Mouse (Mus musculus): ENCODE measurements around the gene Etv4.

The Etv4 gene

DNA sequence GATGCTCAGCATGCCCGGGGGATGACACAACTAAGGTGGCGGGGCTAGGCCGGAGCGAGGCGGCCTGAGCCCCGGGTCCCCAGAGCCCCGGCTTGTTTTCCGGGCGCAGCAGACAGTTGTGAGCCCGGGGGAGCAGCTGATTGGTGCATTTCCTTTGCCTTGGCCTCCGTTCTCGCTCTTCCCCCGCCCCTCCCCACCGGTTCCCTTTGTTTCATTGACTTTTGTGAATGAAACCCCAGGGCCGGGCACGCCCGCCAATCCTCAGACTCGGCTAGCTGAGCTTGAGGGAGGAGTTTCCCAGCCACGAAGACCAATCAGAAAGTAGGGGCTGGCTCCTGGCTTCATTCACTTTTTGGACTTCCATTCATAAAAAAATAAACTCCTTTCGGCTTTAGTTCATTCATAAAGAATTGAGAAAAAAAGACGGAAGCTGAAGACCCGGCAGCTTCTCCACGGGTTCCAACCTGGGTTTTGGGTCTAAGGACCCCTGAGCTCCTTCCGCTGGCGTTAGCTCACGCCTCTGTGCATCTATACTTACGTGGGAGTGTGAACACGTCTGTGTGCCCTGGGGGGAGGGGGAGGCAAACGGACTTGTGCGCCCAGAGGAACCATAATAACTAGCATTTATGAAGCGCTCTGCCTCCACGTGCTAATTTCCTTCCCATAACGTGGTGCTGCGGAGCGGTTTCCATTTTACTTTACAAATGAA is at the start of gene Etv4:
TSS of gene Etv4 (minus strand) at position 229 of the 709 bp plus-strand sequence.
- peak; percentile 89 for DNase-seq (ENCODE audit: low read depth, low spot score)

GRCm38 (mm10) chr11:101832001-101832400 is 46.8 kb upstream of the Etv4 start:
- no peak for DNase-seq (ENCODE audit: low read depth, low spot score)

GRCm38 (mm10) chr11:101830616-101831015 is 45.4 kb upstream of the Etv4 start:
- DNase-seq (ENCODE audit: low read depth, low spot score) = no peak

- DNase-seq (ENCODE audit: low read depth, low spot score) = peak; percentile 49
Observed at GRCm38 (mm10) chr11:101830112-101830511, 44.9 kb upstream of the Etv4 start.

DNA sequence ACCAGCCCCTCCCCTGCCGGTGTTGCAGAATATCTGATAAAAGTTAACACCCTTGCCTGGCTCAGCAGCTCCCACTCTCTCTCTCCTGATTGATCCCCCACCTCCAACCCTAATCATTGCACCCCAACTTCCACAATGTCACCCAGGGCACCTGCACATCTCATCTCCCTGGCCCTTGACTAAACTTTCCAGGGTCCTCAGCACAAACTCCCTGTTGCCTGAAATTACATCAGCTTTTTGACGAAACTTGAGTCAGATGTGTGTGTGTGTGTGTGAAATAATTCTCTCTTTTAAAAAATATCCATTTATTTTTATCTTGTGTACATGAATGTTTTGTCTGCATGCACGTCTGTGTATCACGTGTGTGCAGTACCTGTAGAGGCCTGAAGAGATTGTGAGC is 43.5 kb upstream of the Etv4 start:
- no peak for DNase-seq (ENCODE audit: low read depth, low spot score)

GRCm38 (mm10) chr11:101823210-101823609 is 38.0 kb upstream of the Etv4 start:
- DNase-seq (ENCODE audit: low read depth, low spot score) = no peak

GRCm38 (mm10) chr11:101820899-101821298 is 35.7 kb upstream of the Etv4 start:
- no peak for DNase-seq (ENCODE audit: low read depth, low spot score)

- DNase-seq (ENCODE audit: low read depth, low spot score) = no peak
Observed at GRCm38 (mm10) chr11:101819853-101820252, 34.7 kb upstream of the Etv4 start.

- no peak for DNase-seq (ENCODE audit: low read depth, low spot score)
Observed at GRCm38 (mm10) chr11:101815103-101816085, 30.2 kb upstream of the Etv4 start.

GRCm38 (mm10) chr11:101814375-101815102 is 29.4 kb upstream of the Etv4 start:
- peak; percentile 79 for DNase-seq (ENCODE audit: low read depth, low spot score)

DNA sequence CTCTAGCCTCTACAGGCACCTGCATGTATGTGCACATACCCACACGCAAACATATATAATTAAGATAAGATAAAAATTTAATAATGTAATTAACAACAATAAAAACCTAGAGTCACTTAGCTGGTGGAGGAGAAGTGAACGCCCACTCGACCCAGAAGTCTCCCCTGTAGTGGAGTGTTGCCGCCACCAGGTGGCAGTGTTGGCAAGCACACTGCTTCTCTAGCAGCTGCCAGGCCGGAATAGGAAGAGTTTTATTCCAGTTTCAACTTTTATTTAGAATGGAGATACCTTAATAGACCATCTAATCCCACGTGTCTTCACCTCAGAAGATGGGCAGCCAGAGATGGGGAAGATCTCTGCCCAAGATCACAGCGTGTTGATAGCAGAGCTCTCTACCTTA is 28.1 kb upstream of the Etv4 start:
- DNase-seq (ENCODE audit: low read depth, low spot score) = peak; percentile 65

GRCm38 (mm10) chr11:101809060-101809828 is 24.1 kb upstream of the Etv4 start:
- DNase-seq (ENCODE audit: low read depth, low spot score) = no peak

GRCm38 (mm10) chr11:101807266-101807665 is 22.1 kb upstream of the Etv4 start:
- no peak for DNase-seq (ENCODE audit: low read depth, low spot score)

GRCm38 (mm10) chr11:101806741-101807140 is 21.6 kb upstream of the Etv4 start:
- no peak for DNase-seq (ENCODE audit: low read depth, low spot score)

GRCm38 (mm10) chr11:101805113-101805704 is 20.0 kb upstream of the Etv4 start:
- DNase-seq (ENCODE audit: low read depth, low spot score) = no peak

- DNase-seq (ENCODE audit: low read depth, low spot score) = no peak
Observed at GRCm38 (mm10) chr11:101801386-101801785, 16.2 kb upstream of the Etv4 start.

DNA sequence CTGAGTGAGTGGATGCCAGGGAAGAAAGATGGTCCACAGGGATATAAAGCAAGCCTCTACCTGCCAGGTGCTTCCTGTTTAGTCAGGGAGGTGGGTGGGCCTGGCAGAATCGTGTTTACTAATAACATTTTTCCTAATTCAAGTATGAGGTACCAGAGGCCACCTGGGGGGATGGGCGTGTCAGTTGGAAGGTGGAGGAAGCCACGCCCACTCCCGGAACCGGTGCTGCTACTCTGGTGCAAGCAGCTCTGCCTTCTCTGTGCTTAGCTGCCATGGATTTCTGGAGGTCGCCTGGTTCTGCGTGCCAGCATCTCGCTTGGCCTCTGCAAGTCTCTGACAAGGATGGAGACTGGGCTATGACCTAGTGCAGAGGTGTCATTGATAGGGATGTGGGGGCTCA is 12.9 kb upstream of the Etv4 start:
- no peak for DNase-seq (ENCODE audit: low read depth, low spot score)

DNA sequence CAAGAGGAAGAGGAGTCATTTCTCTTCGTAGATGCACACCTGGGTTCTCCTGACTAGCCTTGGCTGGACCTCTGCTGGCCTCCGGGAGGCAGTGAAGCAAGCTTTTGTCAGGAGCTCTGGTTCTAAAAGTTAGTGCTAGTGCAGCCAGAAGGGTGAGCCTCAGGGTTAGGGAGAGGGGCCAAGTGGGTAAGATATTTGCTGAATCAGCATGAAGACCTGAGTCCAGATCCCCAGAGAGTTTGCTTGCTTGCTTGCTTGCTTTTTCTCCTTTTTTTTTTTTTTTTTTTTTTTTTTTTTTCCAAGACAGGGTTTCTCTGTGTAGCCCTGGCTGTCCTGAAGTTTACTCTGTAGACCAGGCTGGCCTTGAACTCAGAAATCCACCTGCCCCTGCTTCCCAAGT is 12.2 kb upstream of the Etv4 start:
- DNase-seq (ENCODE audit: low read depth, low spot score) = no peak

- DNase-seq (ENCODE audit: low read depth, low spot score) = no peak
Observed at GRCm38 (mm10) chr11:101790811-101791526, 5.8 kb upstream of the Etv4 start.

- no peak for DNase-seq (ENCODE audit: low read depth, low spot score)
Observed at GRCm38 (mm10) chr11:101787432-101787831, 2.3 kb upstream of the Etv4 start.
